Mouse (Mus musculus): Measurements from ENCODE around the gene Vps13a. TPM values are rescaled to one million over a fixed set of nuclear protein-coding genes. Genes with fewer than 3 reads are reported as not detected.

Gene Vps13a
- polyA plus RNA-seq, 2 experiments from 2014 or later = 32.7 to 45.3 TPM

DNA sequence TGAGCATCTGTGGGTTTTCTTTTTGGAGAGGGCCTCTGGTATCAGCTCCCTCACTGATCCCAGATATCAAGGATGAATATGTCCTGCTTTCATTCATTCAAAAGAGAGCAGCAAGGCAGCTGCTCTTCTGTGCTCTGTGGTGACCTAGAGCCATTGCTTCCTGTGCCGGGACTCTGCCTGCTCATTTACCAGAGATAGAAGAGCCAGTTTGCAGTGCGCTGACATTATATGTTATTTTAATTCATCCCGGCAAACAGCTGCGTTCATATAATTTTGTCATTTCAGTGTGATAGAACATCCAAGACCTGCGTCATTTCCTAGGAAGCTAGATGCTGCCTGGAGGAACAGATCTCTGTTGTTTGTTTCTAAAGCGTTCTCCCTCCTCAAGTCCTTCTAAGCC lies 203.9 kb downstream of the Vps13a start:
- ATAC-seq = no peak

Other genes starting within 250 kb of the Vps13a start
- gene Foxb2, start 92.9 kb upstream of the Vps13a start, polyA plus RNA-seq (2017; shearing (Covaris generic)) = not detected
- gene Prune2, start 175.2 kb upstream of the Vps13a start, polyA plus RNA-seq (2017; shearing (Covaris generic)) = under 1 TPM; 0.17 to 0.24 TPM